Mouse (Mus musculus): Measurements from ENCODE around the gene Park7.

GRCm38 (mm10) chr4:150869276-150870197 is 44.7 kb downstream of the Park7 start:
- TF ChIP-seq MXI1 (IDR thresholded peaks at IDR 0.05; ENCODE audit: low read depth, low read length): no peak
- TF ChIP-seq EP300 (IDR thresholded peaks at IDR 0.05; ENCODE audit: low read length): no peak
- TF ChIP-seq POLR2A (IDR thresholded peaks at IDR 0.05; ENCODE audit: low read depth, low read length): no peak

Measured in CH12.LX (cell line).